Mouse (Mus musculus) spleen, adult 2 months (tissue): ENCODE results near the gene Tnp2. TPM values are rescaled to one million over a fixed set of nuclear protein-coding genes. Genes with fewer than 3 reads are reported as not detected.

ENCODE experiments used
- DNase-seq, 2 experiments: peaks; one replicate each; pipeline versions ENCODE4 v3.0.0 to v3.0.0-alpha.2; 2012 to 2021; ENCODE audit warnings: low spot score in 2 of 2, low read depth in 1 of 2
- H3K27ac ChIP-seq: fragments of 200-500 bp; 2 replicates; pipeline ENCODE4 v1.5.1; 2012; ENCODE audit warnings: low read length, inconsistent platforms; ENCODE audit not compliant: insufficient read depth
- H3K27me3 ChIP-seq: fragments of 200-500 bp; 2 replicates; pipeline ENCODE4 v1.6.1; 2012; ENCODE audit warnings: mild to moderate bottlenecking, moderate library complexity, low read length, inconsistent platforms; ENCODE audit not compliant: control insufficient read depth, insufficient read depth
- H3K36me3 ChIP-seq: fragments of 200-500 bp; 2 replicates; pipeline ENCODE4 v1.6.1; 2012; ENCODE audit warnings: mild to moderate bottlenecking, low read length, inconsistent platforms; ENCODE audit not compliant: control insufficient read depth, insufficient read depth
- H3K4me1 ChIP-seq: fragments of 200-500 bp; 2 replicates; pipeline ENCODE4 v1.6.1; 2011; ENCODE audit warnings: inconsistent platforms; ENCODE audit not compliant: control insufficient read depth, insufficient read depth, insufficient read length
- H3K4me3 ChIP-seq: fragments of 200-500 bp; 2 replicates; pipeline ENCODE4 v1.5.1; 2011; ENCODE audit warnings: mild to moderate bottlenecking, inconsistent platforms; ENCODE audit not compliant: insufficient read depth, insufficient read length; ENCODE audit errors: extremely low read depth
- CTCF ChIP-seq: fragments of 200-500 bp; IDR thresholded peaks from 2 replicates; pipeline ENCODE4 v1.5.1; 2011; ENCODE audit warnings: mild to moderate bottlenecking, inconsistent platforms; ENCODE audit not compliant: insufficient read depth, insufficient read length, insufficient replicate concordance; ENCODE audit errors: extremely low read depth
- POLR2A ChIP-seq: fragments of 200-500 bp; IDR thresholded peaks from 2 replicates; pipeline ENCODE4 v1.6.1; 2011; ENCODE audit warnings: low read depth, low read length, inconsistent platforms
- WGBS: fragments of 180-500 bp; shearing (Covaris S2); methylation state at CpG from one replicate; pipeline ENCODE4 v1.1.7; 2018; 5-methylcytosine and 5-hydroxymethylcytosine counted together
- polyA plus RNA-seq: library from polyadenylated mRNA; depleted of rRNA; stranded (reverse); fragments of >200 nt; gene quantifications from 2 replicates; pipeline ENCODE4 v1.2.3, GENCODE M21; 2012

Tnp2 gene
- polyA plus RNA-seq, 1 experiment, result 0.35 TPM

GRCm38 (mm10) chr16:10769661-10770060 is 18.8 kb downstream of the Tnp2 start:
- H3K4me3 ChIP-seq, result no peak overlapping the region
- TF ChIP-seq POLR2A, result no peak
- TF ChIP-seq CTCF, result no peak
- no peaks in the 10 kb centered on the region for H3K36me3 ChIP-seq
- peaks cover 44% of the 10 kb centered on the region for H3K4me1 ChIP-seq
- peak overlapping the region; percentile 60 for H3K27ac ChIP-seq
- 4% methylated on average over 2 of the region's 2 CpGs for WGBS
- DNase-seq, result peak; percentile 41 to 66
- H3K27me3 ChIP-seq, result no peaks in the 10 kb centered on the region

- Histone ChIP-seq H3K27ac (no peak overlapping the region; the same call in 1 of the 2 replicates), H3K36me3 (no peaks in the 10 kb centered on the region), H3K4me1 (peaks cover 40% of the 10 kb centered on the region), H3K27me3 (no peaks in the 10 kb centered on the region), H3K4me3 (no peak overlapping the region)
- no peak for TF ChIP-seq POLR2A
- no peak for TF ChIP-seq CTCF
- DNase-seq, result peak in 1 of 2 experiments; percentile 36
- 4% methylated on average over 9 of the region's 9 CpGs for WGBS
Measured at GRCm38 (mm10) chr16:10768821-10769220, 19.6 kb downstream of the Tnp2 start.

- Histone ChIP-seq H3K27me3 (no peaks in the 10 kb centered on the region), H3K27ac (no peak overlapping the region), H3K4me3 (no peak overlapping the region), H3K36me3 (no peaks in the 10 kb centered on the region), H3K4me1 (peaks cover 38% of the 10 kb centered on the region)
- 26% methylated on average over 4 of the region's 4 CpGs for WGBS
- peak; percentile 66 to 76 for DNase-seq
- TF ChIP-seq POLR2A (no peak), CTCF (peak; percentile 41; the same call in 1 of the 2 replicates)
Measured at GRCm38 (mm10) chr16:10767158-10767557, 21.3 kb downstream of the Tnp2 start.

DNA sequence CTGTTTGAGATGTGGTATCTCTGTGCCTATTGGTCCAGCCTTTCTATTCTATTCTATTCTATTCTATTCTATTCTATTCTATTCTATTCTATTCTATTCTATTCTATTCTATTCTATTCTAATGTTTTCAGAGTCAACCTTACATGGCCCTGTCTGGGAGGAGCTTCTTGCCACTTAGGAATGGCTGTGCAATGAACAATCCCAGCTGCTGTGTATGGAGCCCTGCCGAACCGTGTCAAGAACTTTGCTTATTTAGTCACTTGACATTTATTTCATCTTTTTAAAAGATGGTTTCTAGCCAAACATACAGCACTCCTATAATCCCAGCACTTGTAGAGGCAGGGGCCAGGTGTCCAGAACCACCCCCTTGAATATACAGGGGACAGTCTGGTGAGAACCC is 24.1 kb downstream of the Tnp2 start:
- no peak for TF ChIP-seq CTCF
- TF ChIP-seq POLR2A, result no peak
- Histone ChIP-seq H3K27me3 (no peaks in the 10 kb centered on the region), H3K4me1 (peaks cover 14% of the 10 kb centered on the region; the same call in 1 of the 2 replicates), H3K4me3 (no peak overlapping the region), H3K36me3 (no peaks in the 10 kb centered on the region), H3K27ac (no peak overlapping the region)
- WGBS, result 16% methylated on average over 2 of the region's 2 CpGs
- DNase-seq, result no peak

DNA sequence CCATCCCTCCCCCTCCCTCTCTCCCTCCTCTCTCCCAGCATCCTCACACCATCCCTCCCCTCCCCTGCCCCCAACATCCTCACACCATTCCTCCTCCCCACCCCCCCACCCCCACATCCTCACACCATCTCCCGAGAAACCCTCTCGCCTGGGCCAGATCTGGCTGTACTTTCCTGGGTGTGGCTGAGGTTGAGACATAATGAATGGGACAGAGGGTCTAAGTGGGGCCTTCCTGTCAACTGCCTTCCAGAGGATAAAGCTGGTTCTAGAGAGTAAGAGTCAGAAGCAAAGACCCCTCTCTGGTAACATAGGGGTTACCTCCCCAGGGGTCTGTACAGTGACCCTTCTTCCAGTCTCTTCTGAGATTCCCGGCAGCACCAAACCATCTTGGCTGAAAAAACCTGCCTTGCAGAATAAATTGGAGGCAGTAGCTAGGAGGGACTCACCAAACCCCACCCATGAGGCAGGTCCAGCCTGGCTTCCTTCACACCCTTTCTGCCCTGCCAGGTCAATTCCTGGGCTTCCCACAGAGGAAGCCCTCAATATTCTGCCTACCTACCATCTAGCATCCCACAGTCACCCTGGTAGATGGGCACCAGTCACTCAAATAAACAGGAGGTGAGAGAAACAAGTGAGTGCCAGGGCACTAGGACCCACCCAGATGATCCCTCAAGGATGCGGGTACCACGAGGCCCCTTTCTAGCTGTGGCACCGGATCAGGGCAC is 24.8 kb downstream of the Tnp2 start:
- no peaks in the 10 kb centered on the region for H3K27me3 ChIP-seq
- TF ChIP-seq POLR2A, result no peak
- no peak for TF ChIP-seq CTCF
- H3K4me1 ChIP-seq, result peaks cover 7% of the 10 kb centered on the region; the same call in 1 of the 2 replicates
- H3K4me3 ChIP-seq, result no peak overlapping the region
- WGBS, result 80% methylated on average over 6 of the region's 6 CpGs
- H3K27ac ChIP-seq, result no peak overlapping the region
- H3K36me3 ChIP-seq, result no peaks in the 10 kb centered on the region
- DNase-seq, result no peak

- TF ChIP-seq CTCF (no peak), POLR2A (no peak)
- no peaks in the 10 kb centered on the region; the same call in 1 of the 2 replicates for H3K4me1 ChIP-seq
- H3K36me3 ChIP-seq, result no peaks in the 10 kb centered on the region
- H3K27ac ChIP-seq, result no peak overlapping the region
- no peak overlapping the region for H3K4me3 ChIP-seq
- no peaks in the 10 kb centered on the region for H3K27me3 ChIP-seq
- WGBS, result 86% methylated on average over 5 of the region's 5 CpGs
- no peak for DNase-seq
Measured at GRCm38 (mm10) chr16:10762569-10763180, 25.8 kb downstream of the Tnp2 start.

- no peaks in the 10 kb centered on the region for H3K27me3 ChIP-seq
- DNase-seq, result no peak
- H3K36me3 ChIP-seq, result no peaks in the 10 kb centered on the region
- H3K27ac ChIP-seq, result no peak overlapping the region
- TF ChIP-seq POLR2A (no peak), CTCF (no peak)
- 67% methylated on average over 8 of the region's 8 CpGs for WGBS
- no peak overlapping the region for H3K4me3 ChIP-seq
- no peaks in the 10 kb centered on the region; the same call in 1 of the 2 replicates for H3K4me1 ChIP-seq
Measured at GRCm38 (mm10) chr16:10761182-10761581, 27.3 kb downstream of the Tnp2 start.
